Mouse (Mus musculus) heart, postnatal 0 days (tissue): ENCODE measurements around the gene Eif3i.

Experiments used
- CTCF ChIP-seq: IDR thresholded peaks from 2 replicates; pipeline ENCODE4 v1.5.1; 2016; ENCODE audit warnings: antibody characterized with exemption, control low read depth, low read depth
- EP300 ChIP-seq: IDR thresholded peaks from 2 replicates; pipeline ENCODE4 v1.6.1; 2016; ENCODE audit warnings: antibody characterized with exemption, low read depth

GRCm38 (mm10) chr4:129645204-129645603, 44.8 kb upstream of the Eif3i start:
- TF ChIP-seq CTCF, result no peak
- TF ChIP-seq EP300, result no peak
